Mouse (Mus musculus) liver, embryonic 13.5 days (tissue): Measurements from ENCODE around the gene Atp4a. TPM values are rescaled to one million over a fixed set of nuclear protein-coding genes. Genes with fewer than 3 reads are reported as not detected.

Experiments used
- ATAC-seq: fragments of 200-750 bp; cut with Nextera tagmentation; 2 replicates; pipeline ENCODE4 v1.8.0; 2017; ENCODE audit warnings: low read depth, mild to moderate bottlenecking, moderate number of reproducible peaks, moderate library complexity
- DNase-seq: peaks from one replicate; pipeline ENCODE4 v3.0.0; 2022
- H3K27ac ChIP-seq: fragments of 300-500 bp; sonication (generic); 2 replicates; pipeline ENCODE4 v1.5.1; 2015; ENCODE audit warnings: moderate library complexity, mild to moderate bottlenecking, inconsistent platforms
- H3K27me3 ChIP-seq: fragments of 300-500 bp; sonication (generic); 2 replicates; pipeline ENCODE4 v1.6.1; 2015; ENCODE audit warnings: mild to moderate bottlenecking, inconsistent platforms
- H3K36me3 ChIP-seq: fragments of 300-500 bp; sonication (generic); 2 replicates; pipeline ENCODE4 v1.6.1; 2015; ENCODE audit warnings: mild to moderate bottlenecking, inconsistent platforms
- H3K4me1 ChIP-seq: fragments of 300-500 bp; sonication (generic); replicated peaks from 2 replicates; pipeline ENCODE4 v1.6.1; 2015; ENCODE audit warnings: inconsistent platforms
- H3K4me2 ChIP-seq: fragments of 300-500 bp; sonication (generic); 2 replicates; pipeline ENCODE4 v1.6.1; 2015; ENCODE audit warnings: inconsistent platforms, mild to moderate bottlenecking, moderate library complexity
- H3K4me3 ChIP-seq: fragments of 300-500 bp; sonication (generic); replicated peaks from 2 replicates; pipeline ENCODE4 v1.5.1; 2015; ENCODE audit warnings: mild to moderate bottlenecking, inconsistent platforms
- H3K9ac ChIP-seq: fragments of 300-500 bp; sonication (generic); 2 replicates; pipeline ENCODE4 v1.6.1; 2015; ENCODE audit warnings: mild to moderate bottlenecking, inconsistent platforms
- H3K9me3 ChIP-seq: fragments of 300-500 bp; sonication (generic); replicated peaks from 2 replicates; pipeline ENCODE4 v1.6.1; 2016; ENCODE audit warnings: inconsistent platforms
- WGBS: fragments of 180-500 bp; shearing (Covaris S2); methylation state at CpG from one replicate; pipeline ENCODE4 v1.1.7; 2015; ENCODE audit not compliant: insufficient replicate concordance; 5-methylcytosine and 5-hydroxymethylcytosine counted together
- polyA plus RNA-seq: library from polyadenylated mRNA; unstranded; fragments of >200 nt; fragmentation: Nextera tagmentation; extraction: Ambion mirVana; gene quantifications from 2 replicates; pipeline ENCODE4 v1.2.1, GENCODE M21; 2015

Gene Atp4a
- polyA plus RNA-seq, 1 experiment from 2014 or later: 1.7 TPM

- Histone ChIP-seq H3K27ac (no peak overlapping the region), H3K4me3 (no peak overlapping the region), H3K4me1 (peaks cover 20% of the 10 kb centered on the region), H3K4me2 (no peak overlapping the region), H3K9me3 (no peaks in the 10 kb centered on the region), H3K36me3 (no peaks in the 10 kb centered on the region), H3K27me3 (peaks cover 15% of the 10 kb centered on the region), H3K9ac (no peak overlapping the region)
- WGBS: 15% methylated on average over 4 of the region's 4 CpGs
- peak; percentile 64; the same call in 1 of the 2 replicates for ATAC-seq
- peak; percentile 3 for DNase-seq
Measured at GRCm38 (mm10) chr7:30761769-30762352, 49.9 kb downstream of the Atp4a start.

DNA sequence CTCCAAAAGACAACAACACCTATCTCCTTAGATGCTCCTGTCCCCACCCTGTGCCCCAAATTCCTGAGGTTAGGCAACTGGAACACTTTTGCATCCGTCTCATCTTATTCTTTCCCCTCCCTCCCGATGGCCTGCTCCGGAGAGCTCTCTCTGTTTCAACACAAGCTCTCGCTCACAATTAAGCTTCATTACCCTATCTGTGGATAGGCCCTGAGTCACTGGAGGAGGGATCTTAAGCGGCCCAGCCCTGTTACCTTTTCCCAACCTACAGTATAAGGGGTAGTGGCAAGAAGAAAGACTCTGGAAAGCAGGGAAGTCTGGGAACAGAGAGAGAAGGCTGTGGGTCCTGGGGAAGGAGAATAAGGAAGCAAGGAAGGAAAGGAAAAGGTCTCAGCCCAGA lies 51.4 kb downstream of the Atp4a start, which contains the start of gene Dmkn:
TSS of gene Dmkn (plus strand) at position 301 of the 400 bp plus-strand sequence.
- Histone ChIP-seq H3K4me1 (peaks cover 20% of the 10 kb centered on the region), H3K27me3 (peaks cover 19% of the 10 kb centered on the region), H3K9ac (no peak within 1 kb of the TSS), H3K36me3 (no peaks in the 10 kb centered on the region), H3K9me3 (no peaks in the 10 kb centered on the region), H3K27ac (no peak within 1 kb of the TSS), H3K4me3 (no peak within 1 kb of the TSS), H3K4me2 (no peak within 1 kb of the TSS)
- DNase-seq: no peak
- no peak for ATAC-seq
- WGBS: 50% methylated on average over 5 of the region's 5 CpGs

DNA sequence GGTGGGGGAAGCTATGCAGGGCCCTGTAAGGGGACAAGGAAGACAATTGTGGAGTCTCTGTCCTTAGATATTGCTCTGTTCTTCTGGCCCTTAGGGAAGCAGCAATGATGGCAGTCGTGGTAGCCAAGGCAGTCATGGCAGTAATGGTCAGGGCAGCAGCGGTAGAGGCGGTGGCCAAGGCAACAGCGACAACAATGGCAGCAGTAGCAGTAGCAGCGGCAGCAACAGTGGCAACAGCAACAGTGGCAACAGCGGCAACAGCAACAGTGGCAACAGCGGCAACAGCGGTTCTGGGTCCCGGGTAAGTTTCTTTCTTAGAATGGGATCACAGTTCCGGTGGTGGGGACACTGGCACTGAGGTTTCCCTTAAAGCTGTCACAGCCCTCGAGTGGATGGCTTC lies 53.2 kb downstream of the Atp4a start:
- Histone ChIP-seq H3K4me2 (no peak overlapping the region), H3K27ac (no peak overlapping the region), H3K9me3 (no peaks in the 10 kb centered on the region), H3K36me3 (no peaks in the 10 kb centered on the region), H3K27me3 (peaks cover 26% of the 10 kb centered on the region), H3K4me1 (peaks cover 17% of the 10 kb centered on the region), H3K9ac (no peak overlapping the region), H3K4me3 (no peak overlapping the region)
- no peak for DNase-seq
- no peak for ATAC-seq
- WGBS: 37% methylated on average over 11 of the region's 11 CpGs

DNA sequence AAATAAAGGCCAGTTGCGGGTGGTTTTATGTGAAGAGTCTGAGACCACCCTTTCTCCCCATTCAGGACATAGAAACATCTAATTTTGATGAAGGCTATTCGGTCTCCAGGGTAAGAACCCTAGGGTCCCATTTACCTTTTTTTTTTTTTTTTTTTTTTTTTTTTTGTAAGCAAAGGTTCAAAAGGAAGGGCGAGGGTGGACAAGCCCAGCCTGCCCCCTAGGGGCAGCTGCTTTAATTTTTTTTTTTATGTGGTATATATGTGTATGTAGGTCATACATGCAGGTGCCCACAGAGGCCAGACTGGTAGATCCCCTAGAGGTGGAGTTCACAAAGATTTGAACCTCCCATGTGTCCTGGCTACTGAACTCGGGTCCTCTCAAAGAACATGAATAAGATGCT lies 54.4 kb downstream of the Atp4a start:
- 70% methylated on average over 4 of the region's 4 CpGs for WGBS

GRCm38 (mm10) chr7:30769236-30769635 lies 57.2 kb downstream of the Atp4a start:
- peaks cover 20% of the 10 kb centered on the region for H3K27me3 ChIP-seq
- no peak overlapping the region for H3K9ac ChIP-seq
- no peaks in the 10 kb centered on the region for H3K9me3 ChIP-seq
- H3K4me1 ChIP-seq: no peaks in the 10 kb centered on the region
- H3K36me3 ChIP-seq: no peaks in the 10 kb centered on the region
- H3K4me3 ChIP-seq: no peak overlapping the region
- no peak overlapping the region for H3K4me2 ChIP-seq
- 28% methylated on average over 9 of the region's 9 CpGs for WGBS
- DNase-seq: no peak
- ATAC-seq: no peak
- no peak overlapping the region for H3K27ac ChIP-seq

More for the DNA sequence above, 54.4 kb downstream of the Atp4a start:
- H3K4me2 ChIP-seq: no peak overlapping the region
- no peak overlapping the region for H3K27ac ChIP-seq
- H3K36me3 ChIP-seq: no peaks in the 10 kb centered on the region
- no peak for DNase-seq
- no peaks in the 10 kb centered on the region for H3K9me3 ChIP-seq
- no peak overlapping the region for H3K9ac ChIP-seq
- peaks cover 10% of the 10 kb centered on the region for H3K4me1 ChIP-seq
- H3K27me3 ChIP-seq: peaks cover 26% of the 10 kb centered on the region
- H3K4me3 ChIP-seq: no peak overlapping the region
- no peak for ATAC-seq

Other genes with a start within 250 kb of the Atp4a start
- gene Prodh2, start 218.6 kb upstream of the Atp4a start, polyA plus RNA-seq: 28.1 and 28.6 TPM in 2 replicates
- 2.0 and 2.3 TPM in 2 replicates for gene Arhgap33, start 177.1 kb upstream of the Atp4a start, polyA plus RNA-seq
- 4.4 and 4.6 TPM in 2 replicates for gene Hspb6, start 160.0 kb upstream of the Atp4a start, polyA plus RNA-seq
- gene Proser3, start 159.9 kb upstream of the Atp4a start, polyA plus RNA-seq: 1.8 and 2.3 TPM in 2 replicates
- 25.3 and 31.9 TPM in 2 replicates for gene Lin37, start 152.4 kb upstream of the Atp4a start, polyA plus RNA-seq
- 49.4 TPM in 2 replicates for gene U2af1l4, start 148.9 kb upstream of the Atp4a start, polyA plus RNA-seq
- gene Gm49396, start 148.9 kb upstream of the Atp4a start, polyA plus RNA-seq: 3.4 and 3.8 TPM in 2 replicates
- 80.1 and 81.3 TPM in 2 replicates for gene Psenen, start 148.6 kb upstream of the Atp4a start, polyA plus RNA-seq
- gene Igflr1, start 146.8 kb upstream of the Atp4a start, polyA plus RNA-seq: 1.6 and 2.1 TPM in 2 replicates
- 2.8 and 3.8 TPM in 2 replicates for gene Kmt2b, start 123.5 kb upstream of the Atp4a start, polyA plus RNA-seq
- gene Zbtb32, start 113.3 kb upstream of the Atp4a start, polyA plus RNA-seq: 0.09 and 0.20 TPM in 2 replicates
- 0.09 and 0.50 TPM in 2 replicates for gene Upk1a, start 99.4 kb upstream of the Atp4a start, polyA plus RNA-seq
- gene Cox6b1, start 86.1 kb upstream of the Atp4a start, polyA plus RNA-seq: 690 and 705 TPM in 2 replicates
- 0.09 TPM in 1 of 2 replicates, not detected in the other for gene Etv2, start 76.4 kb upstream of the Atp4a start, polyA plus RNA-seq
- 58.0 and 59.4 TPM in 2 replicates for gene Rbm42, start 61.9 kb upstream of the Atp4a start, polyA plus RNA-seq
- gene Haus5, start 47.2 kb upstream of the Atp4a start, polyA plus RNA-seq: 38.2 and 38.7 TPM in 2 replicates
- gene Pmis2, start 40.6 kb upstream of the Atp4a start, polyA plus RNA-seq: not detected in 2 replicates
- 0.34 and 0.37 TPM in 2 replicates for gene 2200002J24Rik, start 13.3 kb upstream of the Atp4a start, polyA plus RNA-seq
- 108 and 121 TPM in 2 replicates for gene Tmem147, start 17.3 kb downstream of the Atp4a start, polyA plus RNA-seq
- not detected in 2 replicates for gene Gapdhs, start 31.5 kb downstream of the Atp4a start, polyA plus RNA-seq
- gene Sbsn, start 39.3 kb downstream of the Atp4a start, polyA plus RNA-seq: 0.08 and 0.22 TPM in 2 replicates
- 0.17 TPM in 1 of 2 replicates, not detected in the other for gene Dmkn, start 51.5 kb downstream of the Atp4a start, polyA plus RNA-seq
- gene Krtdap, start 75.7 kb downstream of the Atp4a start, polyA plus RNA-seq: 0.27 TPM in 1 of 2 replicates, not detected in the other
- 0.35 and 0.46 TPM in 2 replicates for gene Ffar2, start 111.6 kb downstream of the Atp4a start, polyA plus RNA-seq
- not detected in 2 replicates for gene Ffar3, start 144.0 kb downstream of the Atp4a start, polyA plus RNA-seq
- not detected in 2 replicates for gene Ffar1, start 149.4 kb downstream of the Atp4a start, polyA plus RNA-seq
- 0.07 and 0.16 TPM in 2 replicates for gene Cd22, start 168.1 kb downstream of the Atp4a start, polyA plus RNA-seq
- gene Mag, start 202.7 kb downstream of the Atp4a start, polyA plus RNA-seq: 0.16 and 0.20 TPM in 2 replicates
- not detected in 2 replicates for gene Hamp2, start 212.5 kb downstream of the Atp4a start, polyA plus RNA-seq
- gene Hamp, start 231.8 kb downstream of the Atp4a start, polyA plus RNA-seq: 2.0 and 3.7 TPM in 2 replicates
- gene Usf2, start 244.6 kb downstream of the Atp4a start, polyA plus RNA-seq: 9.7 and 10.4 TPM in 2 replicates